In the genomic region with DNA sequence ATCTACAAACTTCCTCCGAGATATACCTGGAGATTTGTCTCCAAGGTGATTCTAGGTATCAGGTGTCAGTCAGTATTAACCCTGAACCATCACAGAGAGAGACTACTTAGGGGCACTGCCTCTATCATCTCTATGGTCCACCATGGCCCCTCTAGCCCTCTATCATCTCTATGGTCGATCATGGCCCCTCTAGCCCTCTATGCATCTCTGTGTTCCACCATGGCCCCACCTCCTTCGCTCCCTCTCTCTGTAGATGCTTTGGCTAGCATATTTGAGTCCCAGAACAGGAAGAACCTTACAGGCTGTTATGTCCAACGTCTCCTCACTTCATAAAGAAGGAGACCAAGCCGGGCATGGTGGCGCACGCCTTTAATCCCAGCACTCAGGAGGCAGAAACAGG, we compare ENCODE assay signal across 38 mouse cellular contexts. TPM values are rescaled to one million over a fixed set of nuclear protein-coding genes. Genes with fewer than 3 reads are reported as not detected.
DNase-seq lines count a peak whose midpoint lies in the region; ATAC-seq and TF ChIP-seq lines count a peak whose summit lies in the region.
"Had no signal": no experiment of that assay in that cellular context is flagged by ENCODE, and none has a peak within 500 bp of the region (broad histone marks: within the 10 kb centered on the region; RNA-seq: fewer than 3 reads in every experiment).

No protein-coding gene starts in this region.

- 80% methylated on average over 7 of the region's 7 CpGs for WGBS in intestine, postnatal 0 days
- 82% methylated on average over 7 of the region's 7 CpGs for WGBS in heart, adult 2 months

- H3K36me3 ChIP-seq in intestine, postnatal 0 days (ENCODE audit: control insufficient read depth, insufficient read depth), result no peaks in the 10 kb centered on the region
- no peaks in the 10 kb centered on the region for H3K36me3 ChIP-seq in heart, adult 2 months (ENCODE audit: control insufficient read depth, insufficient read depth, low read length)
- H3K36me3 ChIP-seq: intestine, embryonic 15.5 days; limb, embryonic 10.5 days; limb, embryonic 15.5 days; liver, embryonic 15.5 days; midbrain, embryonic 10.5 days; midbrain, embryonic 15.5 days; neural tube, embryonic 15.5 days had no signal

- ATAC-seq in common myeloid progenitor, adult 5-6 weeks (replicated peaks; ENCODE audit: low read depth, poor library complexity, severe bottlenecking), result 0 out of 2 replicates have a peak, but pooled peaks have one; percentile 40
- no peak for ATAC-seq in intestine, postnatal 0 days
- ATAC-seq: forebrain, embryonic 14.5 days; hindbrain, embryonic 16.5 days; intestine, embryonic 15.5 days; midbrain, embryonic 15.5 days; Patski had no signal

- H3K79me2 ChIP-seq in heart, adult 2 months (replicated peaks; ENCODE audit: control insufficient read depth, insufficient read depth, low read length), result no peaks in the 10 kb centered on the region

- intact Hi-C loops in heart, adult 2 months (cut with DNase I), result loop anchor here (5.0 kb wide), 1 partner anchor 35 kb away; the partner anchor contains the start of gene Abcf2

- no peaks in the 10 kb centered on the region for H3K9me3 ChIP-seq in intestine, postnatal 0 days (ENCODE audit: control insufficient read depth)
- H3K9me3 ChIP-seq: intestine, embryonic 15.5 days; limb, embryonic 10.5 days; limb, embryonic 15.5 days; liver, embryonic 15.5 days; midbrain, embryonic 10.5 days; midbrain, embryonic 15.5 days; neural tube, embryonic 15.5 days had no signal

- no peak for TF ChIP-seq EP300 in heart, adult 2 months (IDR thresholded peaks at IDR 0.05; ENCODE audit: insufficient read depth, low read depth, low read length)

- H3K4me1 ChIP-seq in intestine, postnatal 0 days (replicated peaks; ENCODE audit: control insufficient read depth, insufficient read depth, low read length), result no peaks in the 10 kb centered on the region
- H3K4me1 ChIP-seq in heart, adult 2 months (ENCODE audit: control insufficient read depth, insufficient read depth, low read length), result peaks cover 3% of the 10 kb centered on the region
- H3K4me1 ChIP-seq: midbrain, embryonic 15.5 days had no signal

- no peak for TF ChIP-seq CTCF in intestine, postnatal 0 days (IDR thresholded peaks at IDR 0.05; ENCODE audit: low read depth)
- TF ChIP-seq CTCF in heart, adult 2 months (IDR thresholded peaks at IDR 0.05), result no peak

- no peaks in the 10 kb centered on the region; the same call in 1 of the 2 replicates for H3K27me3 ChIP-seq in intestine, postnatal 0 days (replicated peaks; ENCODE audit: control insufficient read depth, insufficient read depth, low read length)
- no peaks in the 10 kb centered on the region for H3K27me3 ChIP-seq in heart, adult 2 months (ENCODE audit: control insufficient read depth, insufficient read depth, low read length)
- H3K27me3 ChIP-seq: midbrain, embryonic 15.5 days; neural tube, embryonic 15.5 days had no signal

- DNase-seq in embryo, embryonic 10.5 days (ENCODE audit: low spot score), result peak; percentile 12
- DNase-seq in embryo, embryonic 11 days, result no peak
- DNase-seq in A20 (ENCODE audit: low read depth, low spot score) (peak; percentile 41), MEL-GATA-1-ER (ENCODE audit: extremely low read depth, low read depth) (peak; percentile 58)
- DNase-seq in heart, postnatal 4 days, result no peak
- DNase-seq in heart, adult 2 months, result no peak
- DNase-seq: adrenal gland, postnatal 10 days; cerebellum, adult 18-20 months; cerebellum, postnatal 10 days; gastrocnemius, postnatal 36 days; heart, postnatal 14 days; kidney, adult 8-10 months; kidney, postnatal 4 days; layer of hippocampus, adult 9-11 months; lung, embryonic 14.5 days; lung, postnatal 14 days; right cerebral cortex, adult 18-20 months; spleen, adult 18-20 months; thymus, postnatal 25 days had no signal

- no peak overlapping the region for H3K4me3 ChIP-seq in intestine, postnatal 0 days (ENCODE audit: low read depth, low read length)
- no peak overlapping the region for H3K4me3 ChIP-seq in heart, adult 2 months
- H3K4me3 ChIP-seq: intestine, embryonic 15.5 days; limb, embryonic 10.5 days; limb, embryonic 15.5 days; liver, embryonic 15.5 days; midbrain, embryonic 10.5 days; midbrain, embryonic 15.5 days; neural tube, embryonic 15.5 days had no signal

- H3K27ac ChIP-seq in intestine, postnatal 0 days (ENCODE audit: low read depth, low read length), result no peak overlapping the region
- H3K27ac ChIP-seq in heart, adult 2 months, result no peak overlapping the region
- H3K27ac ChIP-seq: intestine, embryonic 15.5 days; kidney, postnatal 0 days; limb, embryonic 10.5 days; limb, embryonic 15.5 days; liver, embryonic 15.5 days; midbrain, embryonic 10.5 days; midbrain, embryonic 15.5 days; neural tube, embryonic 15.5 days had no signal

- no peak for TF ChIP-seq POLR2A in heart, adult 2 months (IDR thresholded peaks at IDR 0.05; ENCODE audit: insufficient read depth, low read depth, low read length)

- H3K4me2 ChIP-seq in intestine, postnatal 0 days (replicated peaks; ENCODE audit: low read depth), result no peak overlapping the region
- H3K4me2 ChIP-seq: intestine, embryonic 15.5 days; limb, embryonic 15.5 days; liver, embryonic 15.5 days; lung, embryonic 14.5 days; midbrain, embryonic 15.5 days; neural tube, embryonic 15.5 days had no signal

- no peak overlapping the region for H3K9ac ChIP-seq in intestine, postnatal 0 days (ENCODE audit: low read depth, low read length)
- no peak overlapping the region for H3K9ac ChIP-seq in heart, adult 2 months (ENCODE audit: low read depth, low read length)
- H3K9ac ChIP-seq: intestine, embryonic 15.5 days; limb, embryonic 15.5 days; liver, embryonic 15.5 days; lung, embryonic 14.5 days; midbrain, embryonic 15.5 days; neural tube, embryonic 15.5 days had no signal

RNA-seq across cellular contexts. Expression of gene Asb10, which starts 1.9 kb away (rescaled TPM):
- total RNA-seq in common myeloid progenitor, adult 5-6 weeks (2017), result 0.69 TPM in 1 of 2 replicates, not detected in the other
- polyA plus RNA-seq in intestine, postnatal 0 days (2015; fragmentation: Nextera tagmentation; extraction: Ambion mirVana), result 0.09 and 0.18 TPM in 2 replicates
- total RNA-seq in heart, postnatal 4 days (2021), result 10 to 100 TPM; 19.8 to 23.1 TPM
- 10 to 100 TPM; 80.8 to 93.5 TPM for total RNA-seq in heart, adult 2 months (2021)
- polyA plus RNA-seq in heart, adult 2 months (2012; rRNA removed), result 138 and 163 TPM in 2 replicates
- polyA plus RNA-seq: Patski had no signal

RNA-seq across cellular contexts. Expression of gene 4931409K22Rik, which starts 14.0 kb away (rescaled TPM):
- not detected in 2 replicates for total RNA-seq in common myeloid progenitor, adult 5-6 weeks (2017)
- polyA plus RNA-seq in intestine, postnatal 0 days (2015; fragmentation: Nextera tagmentation; extraction: Ambion mirVana), result not detected in 2 replicates
- not detected for total RNA-seq in heart, postnatal 4 days (2021)
- not detected for total RNA-seq in heart, adult 2 months (2021)
- polyA plus RNA-seq in heart, adult 2 months (2012; rRNA removed), result 0.06 TPM in 1 of 2 replicates, not detected in the other
- total RNA-seq: adrenal gland, postnatal 10 days; gastrocnemius, postnatal 36 days; heart, adult 8-10 months; heart, postnatal 14 days; left cerebral cortex, postnatal 10 days had no signal
- polyA plus RNA-seq: embryonic facial prominence, embryonic 11.5 days; heart, embryonic 14.5 days; hindbrain, embryonic 11.5 days; liver, embryonic 15.5 days; lung, embryonic 14.5 days; midbrain, embryonic 15.5 days; Patski had no signal

RNA-seq across cellular contexts. Expression of gene Gbx1, which starts 15.6 kb away (rescaled TPM):
- not detected in 2 replicates for total RNA-seq in common myeloid progenitor, adult 5-6 weeks (2017)
- not detected in 2 replicates for polyA plus RNA-seq in intestine, postnatal 0 days (2015; fragmentation: Nextera tagmentation; extraction: Ambion mirVana)
- not detected for total RNA-seq in heart, postnatal 4 days (2021)
- total RNA-seq in heart, adult 2 months (2021), result not detected
- polyA plus RNA-seq in heart, adult 2 months (2012; rRNA removed), result 0.06 TPM in 1 of 2 replicates, not detected in the other
- total RNA-seq: gastrocnemius, postnatal 36 days; heart, adult 8-10 months; heart, postnatal 14 days had no signal
- polyA plus RNA-seq: limb, embryonic 10.5 days; liver, embryonic 15.5 days; midbrain, embryonic 10.5 days; Patski; stomach, embryonic 16.5 days had no signal

RNA-seq across cellular contexts. Expression of gene Abcf2, which starts 34.6 kb away (rescaled TPM):
- total RNA-seq in common myeloid progenitor, adult 5-6 weeks (2017), result 107 and 119 TPM in 2 replicates
- polyA plus RNA-seq in intestine, postnatal 0 days (2015; fragmentation: Nextera tagmentation; extraction: Ambion mirVana), result 40.1 and 40.5 TPM in 2 replicates
- total RNA-seq in heart, postnatal 4 days (2021), result 10 to 100 TPM; 47.4 to 49.3 TPM
- 10 to 100 TPM; 52.5 to 55.8 TPM for total RNA-seq in heart, adult 2 months (2021)
- 43.3 and 57.2 TPM in 2 replicates for polyA plus RNA-seq in heart, adult 2 months (2012; rRNA removed)

RNA-seq across cellular contexts. Expression of gene Chpf2, which starts 43.9 kb away (rescaled TPM):
- total RNA-seq in common myeloid progenitor, adult 5-6 weeks (2017), result 12.3 and 13.3 TPM in 2 replicates
- polyA plus RNA-seq in intestine, postnatal 0 days (2015; fragmentation: Nextera tagmentation; extraction: Ambion mirVana), result 23.5 and 24.4 TPM in 2 replicates
- 10 to 100 TPM; 19.9 to 21.6 TPM for total RNA-seq in heart, postnatal 4 days (2021)
- 1 to 10 TPM; 7.5 to 9.0 TPM for total RNA-seq in heart, adult 2 months (2021)
- polyA plus RNA-seq in heart, adult 2 months (2012; rRNA removed), result 9.9 and 12.3 TPM in 2 replicates

Comparison
In these comparisons a context has a peak if more than half of its experiments do, and no peak if none do; other contexts are left out.
1. DNase-seq: peak in embryo, embryonic 10.5 days (single experiment), A20 (single experiment) and MEL-GATA-1-ER (single experiment); none in embryo, embryonic 11 days (single experiment), heart, postnatal 4 days (single experiment) and heart, adult 2 months (0 of 2).
2. RNA of gene Asb10, which starts 1.9 kb away (total RNA-seq): 80.8 to 93.5 TPM in heart, adult 2 months and 19.8 to 23.1 TPM in heart, postnatal 4 days; 0.69 TPM in common myeloid progenitor, adult 5-6 weeks; every median in the first group is over 10 times any median in the second.